Mouse (Mus musculus): ENCODE results near the gene Ttc7. TPM values are rescaled to one million over a fixed set of nuclear protein-coding genes. Genes with fewer than 3 reads are reported as not detected.

Ttc7 gene
- polyA plus RNA-seq, 1 experiment from 2014 or later, result 5.8 TPM

DNA sequence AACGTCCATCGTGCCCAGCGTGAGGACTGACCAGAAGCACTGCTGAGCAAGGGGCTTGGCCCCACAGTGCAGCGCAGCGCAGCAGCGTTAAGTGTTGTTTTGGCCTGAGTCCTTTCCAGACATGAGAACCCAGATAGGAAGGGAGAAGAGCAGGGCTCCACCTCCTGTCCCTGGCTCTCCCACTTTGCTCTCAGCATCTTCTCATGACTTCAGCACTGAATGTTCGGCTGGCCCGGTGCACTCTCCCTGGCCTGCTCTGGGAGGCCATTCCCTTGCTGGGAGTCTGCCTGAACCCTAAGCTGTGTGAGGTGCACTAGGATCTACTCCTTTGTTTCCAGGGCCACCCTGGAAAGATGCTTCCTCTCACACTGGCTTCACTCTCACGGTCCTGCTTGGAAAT is 65.7 kb downstream of the Ttc7 start:
- whole genome bisulfite sequencing, result 50% methylated on average over 9 of the region's 9 CpGs
- peaks cover 56% of the 10 kb centered on the region for H3K4me1 ChIP-seq

DNA sequence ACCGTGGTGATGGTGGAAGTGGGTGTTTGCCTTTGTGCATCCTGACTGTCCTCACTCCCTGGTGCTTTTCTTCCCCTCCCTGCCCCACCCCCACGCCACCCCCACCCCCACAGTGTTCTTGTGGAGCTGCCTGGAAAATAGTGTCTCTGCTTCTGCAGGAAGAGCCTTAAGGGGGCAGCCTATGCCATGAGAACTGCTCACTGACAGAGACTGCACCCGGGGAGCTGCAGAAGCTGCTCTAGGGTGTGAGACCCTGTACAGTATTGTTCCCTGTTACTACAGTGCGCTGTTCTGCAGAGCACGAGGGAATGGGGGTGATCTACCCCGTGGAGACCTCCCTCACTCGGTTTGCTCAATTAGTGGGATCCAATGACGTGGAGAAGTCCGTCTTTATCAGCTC is 66.4 kb downstream of the Ttc7 start:
- Histone ChIP-seq H3K9ac (no peak overlapping the region), H3K27me3 (no peaks in the 10 kb centered on the region), H3K4me3 (no peak overlapping the region), H3K4me1 (peaks cover 57% of the 10 kb centered on the region), H3K9me3 (no peaks in the 10 kb centered on the region), H3K27ac (no peak overlapping the region), H3K36me3 (no peaks in the 10 kb centered on the region), H3K4me2 (replicated peaks) (no peak overlapping the region)
- ATAC-seq (ENCODE audit: insufficient number of reproducible peaks, insufficient read depth, low FRiP score, low TSS enrichment), result no peak
- 34% methylated on average over 9 of the region's 9 CpGs for WGBS

More for the DNA sequence above, 65.7 kb downstream of the Ttc7 start:
- Histone ChIP-seq H3K9ac (no peak overlapping the region), H3K9me3 (no peaks in the 10 kb centered on the region), H3K27ac (no peak overlapping the region), H3K36me3 (no peaks in the 10 kb centered on the region), H3K4me3 (no peak overlapping the region), H3K4me2 (replicated peaks) (no peak overlapping the region), H3K27me3 (no peaks in the 10 kb centered on the region)
- ATAC-seq (ENCODE audit: insufficient number of reproducible peaks, insufficient read depth, low FRiP score, low TSS enrichment), result no peak

DNA sequence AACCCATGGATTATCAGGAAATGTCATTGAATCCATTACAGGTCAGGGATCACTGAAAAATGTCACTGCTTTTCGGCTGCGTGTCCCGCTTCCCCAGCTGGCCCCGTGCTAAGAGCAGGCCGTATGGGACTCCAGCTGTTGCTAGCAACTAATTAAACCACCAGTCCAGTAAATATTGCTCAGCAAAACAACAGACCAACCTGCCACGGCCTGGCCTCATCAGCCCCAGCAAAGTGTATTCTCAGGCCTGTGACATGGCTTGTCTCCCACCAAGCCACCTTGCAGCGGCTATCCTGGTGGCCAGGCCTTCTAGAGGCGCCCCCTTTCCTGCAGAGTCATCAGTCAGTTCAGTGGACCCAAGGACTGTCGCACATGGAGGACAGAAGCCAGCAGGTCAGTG is 66.9 kb downstream of the Ttc7 start:
- Histone ChIP-seq H3K36me3 (no peaks in the 10 kb centered on the region), H3K4me3 (no peak overlapping the region), H3K9ac (no peak overlapping the region), H3K27ac (peak overlapping the region; percentile 32; the same call in 1 of the 2 replicates), H3K4me2 (replicated peaks) (no peak overlapping the region), H3K9me3 (no peaks in the 10 kb centered on the region), H3K4me1 (peaks cover 53% of the 10 kb centered on the region), H3K27me3 (no peaks in the 10 kb centered on the region)
- 75% methylated on average over 9 of the region's 9 CpGs for WGBS
- no peak for ATAC-seq (ENCODE audit: insufficient number of reproducible peaks, insufficient read depth, low FRiP score, low TSS enrichment)

DNA sequence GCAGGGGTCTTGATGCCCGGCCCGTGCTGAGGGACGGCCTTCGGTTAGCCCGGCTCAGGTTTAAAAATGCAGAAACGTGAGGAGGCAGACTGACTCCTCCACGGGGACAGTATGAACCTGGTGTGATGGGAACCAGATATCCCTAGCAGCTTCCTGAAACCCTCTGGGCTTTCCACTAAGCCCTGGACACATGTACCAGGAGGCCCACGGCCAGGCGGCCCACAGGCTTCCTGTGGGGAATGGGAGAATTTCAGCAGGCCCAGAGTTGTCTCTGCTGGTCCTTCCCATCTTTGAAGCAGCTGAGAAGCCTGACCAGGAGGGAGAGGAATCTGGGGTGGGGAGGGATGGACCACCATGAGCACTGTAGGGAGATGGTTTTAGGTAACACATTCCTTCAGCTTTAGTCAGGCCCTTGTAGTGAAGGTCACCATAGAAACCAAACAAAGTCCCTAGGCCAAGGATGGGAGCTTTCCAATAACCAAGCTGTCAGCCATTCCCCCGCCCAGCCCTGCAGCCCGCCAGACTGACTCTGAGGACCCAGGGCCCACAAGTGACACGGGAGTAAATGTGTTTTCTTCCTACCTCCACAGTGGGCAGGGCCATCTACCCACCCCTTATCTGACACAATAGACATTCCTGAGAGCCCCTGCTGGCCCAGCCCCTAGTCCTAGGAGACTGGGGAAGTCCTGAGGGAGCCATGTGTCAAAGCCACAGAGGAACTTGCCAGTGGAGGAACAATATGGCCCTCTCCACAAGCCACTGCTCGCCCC is 68.0 kb downstream of the Ttc7 start:
- Histone ChIP-seq H3K27ac (peak overlapping the region; percentile 72), H3K4me1 (peaks cover 43% of the 10 kb centered on the region), H3K9me3 (no peaks in the 10 kb centered on the region), H3K4me2 (replicated peaks) (no peak overlapping the region), H3K4me3 (no peak overlapping the region), H3K27me3 (no peaks in the 10 kb centered on the region), H3K9ac (no peak overlapping the region), H3K36me3 (no peaks in the 10 kb centered on the region)
- 29% methylated on average over 13 of the region's 13 CpGs for WGBS
- peak; percentile 37 for ATAC-seq (ENCODE audit: insufficient number of reproducible peaks, insufficient read depth, low FRiP score, low TSS enrichment)

DNA sequence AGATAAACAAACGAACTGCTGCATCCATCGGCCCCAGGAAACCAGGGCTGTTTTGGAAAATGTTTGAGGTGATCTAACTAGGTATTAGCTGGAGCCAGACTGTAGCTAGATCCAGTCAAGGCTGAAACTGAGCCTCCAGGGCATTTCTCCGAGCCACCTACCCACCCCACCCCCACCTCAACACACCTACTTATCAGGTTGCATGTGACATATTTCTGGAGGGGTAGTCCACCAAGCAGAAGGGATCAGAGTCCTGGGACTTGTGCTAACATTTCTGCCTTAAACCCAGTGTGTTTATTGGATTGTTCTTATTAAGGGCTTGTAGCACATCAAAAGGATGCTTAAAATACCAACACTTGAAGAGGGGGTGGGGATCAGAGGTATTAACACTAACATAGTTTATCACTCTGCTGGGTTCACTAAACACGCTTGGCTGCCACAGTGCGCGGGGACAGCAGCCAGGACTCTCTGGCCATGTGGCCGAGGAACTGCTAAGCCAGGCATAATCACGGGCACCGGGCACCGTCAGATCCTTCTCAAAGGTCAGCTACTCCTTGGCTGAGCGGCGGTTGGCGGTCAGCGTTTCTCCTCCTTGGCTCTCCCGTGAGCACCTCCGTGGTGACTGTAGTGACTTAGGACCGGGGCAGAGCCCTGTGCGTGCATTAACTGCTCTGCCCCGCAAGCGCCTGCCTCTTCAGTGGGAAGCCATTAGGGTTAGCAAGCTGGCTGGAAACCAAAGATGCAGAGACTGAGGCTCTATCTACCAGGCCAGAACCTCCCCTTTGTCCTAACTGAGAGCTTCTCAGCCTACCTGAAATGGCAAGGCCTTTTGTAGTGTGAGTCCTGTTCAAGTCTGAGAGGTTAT is 68.8 kb downstream of the Ttc7 start:
- no peaks in the 10 kb centered on the region for H3K9me3 ChIP-seq
- WGBS, result 37% methylated on average over 20 of the region's 20 CpGs
- ATAC-seq (ENCODE audit: insufficient number of reproducible peaks, insufficient read depth, low FRiP score, low TSS enrichment), result no peak
- no peak overlapping the region for H3K4me3 ChIP-seq
- peak overlapping the region; percentile 72 for H3K27ac ChIP-seq
- H3K4me1 ChIP-seq, result peaks cover 41% of the 10 kb centered on the region
- no peak overlapping the region for H3K9ac ChIP-seq
- H3K4me2 ChIP-seq (replicated peaks), result no peak overlapping the region
- H3K36me3 ChIP-seq, result no peaks in the 10 kb centered on the region
- no peaks in the 10 kb centered on the region for H3K27me3 ChIP-seq

DNA sequence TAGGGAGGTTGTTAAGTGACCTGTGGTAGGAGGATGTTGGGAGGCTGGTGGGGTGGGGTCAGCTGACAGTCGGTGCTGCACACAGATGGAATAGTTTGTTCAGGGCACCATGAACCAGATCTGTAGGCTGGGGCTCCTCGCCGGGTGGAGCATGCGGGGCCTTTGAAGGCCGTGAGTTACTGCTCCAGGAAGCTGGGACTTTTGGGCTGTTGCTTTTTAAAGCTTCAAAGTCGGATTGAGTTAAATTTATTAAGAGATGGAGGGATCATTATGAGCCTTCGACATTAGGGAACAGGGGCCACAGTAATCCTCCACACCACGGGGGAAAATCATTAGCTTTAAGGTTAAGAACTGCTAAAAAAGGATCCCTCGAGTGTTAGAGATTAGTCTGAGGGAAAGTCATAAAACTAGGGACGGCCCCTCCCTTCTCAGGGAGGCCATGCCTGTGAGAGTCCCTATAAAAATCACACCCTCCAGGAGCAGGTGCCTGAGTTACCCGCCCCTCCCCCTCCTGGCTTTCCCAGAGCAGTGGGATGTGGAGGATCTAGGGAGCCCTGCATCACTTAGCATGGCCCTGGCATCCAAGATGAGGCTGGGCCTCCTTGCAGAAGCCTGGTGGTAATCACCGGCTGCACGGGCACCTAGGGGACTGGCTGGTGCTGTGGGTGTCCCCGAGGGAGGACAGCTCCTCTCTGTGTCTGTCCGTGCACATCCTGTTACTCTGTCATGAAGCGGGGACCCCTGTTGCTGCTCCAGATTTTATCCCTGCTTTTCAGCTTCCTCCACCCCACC is 69.6 kb downstream of the Ttc7 start:
- H3K4me2 ChIP-seq (replicated peaks), result no peak overlapping the region
- no peaks in the 10 kb centered on the region for H3K36me3 ChIP-seq
- ATAC-seq (ENCODE audit: insufficient number of reproducible peaks, insufficient read depth, low FRiP score, low TSS enrichment), result peak; percentile 25; the same call in 1 of the 2 replicates
- no peak overlapping the region for H3K4me3 ChIP-seq
- H3K9ac ChIP-seq, result no peak overlapping the region
- H3K9me3 ChIP-seq, result no peaks in the 10 kb centered on the region
- H3K27ac ChIP-seq, result peak overlapping the region; percentile 72
- H3K27me3 ChIP-seq, result no peaks in the 10 kb centered on the region
- 28% methylated on average over 16 of the region's 16 CpGs for WGBS
- H3K4me1 ChIP-seq, result peaks cover 41% of the 10 kb centered on the region

DNA sequence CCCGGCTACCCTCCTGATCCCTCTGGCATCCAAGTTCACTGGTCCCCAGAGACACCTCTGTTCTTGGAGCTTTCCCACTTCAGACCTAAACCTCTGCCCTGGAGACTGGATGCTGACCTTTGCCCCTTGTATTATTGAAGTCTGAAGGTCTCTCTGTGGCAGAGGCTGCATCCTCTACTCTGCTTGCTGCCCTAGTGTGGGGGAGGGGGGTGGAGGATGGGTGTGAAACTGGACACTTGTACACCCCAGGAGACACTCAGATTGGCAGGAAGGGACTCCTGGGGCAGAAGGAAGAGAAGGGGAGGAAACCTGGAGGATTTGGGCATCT is 70.2 kb downstream of the Ttc7 start:
- H3K27ac ChIP-seq, result no peak overlapping the region
- H3K27me3 ChIP-seq, result no peaks in the 10 kb centered on the region
- no peak for ATAC-seq (ENCODE audit: insufficient number of reproducible peaks, insufficient read depth, low FRiP score, low TSS enrichment)
- no peak overlapping the region for H3K9ac ChIP-seq
- no peaks in the 10 kb centered on the region for H3K36me3 ChIP-seq
- H3K4me3 ChIP-seq, result no peak overlapping the region
- H3K4me1 ChIP-seq, result peaks cover 41% of the 10 kb centered on the region
- H3K9me3 ChIP-seq, result no peaks in the 10 kb centered on the region
- H3K4me2 ChIP-seq (replicated peaks), result no peak overlapping the region
- 9% methylated on average over 1 of the region's 1 CpGs for WGBS

DNA sequence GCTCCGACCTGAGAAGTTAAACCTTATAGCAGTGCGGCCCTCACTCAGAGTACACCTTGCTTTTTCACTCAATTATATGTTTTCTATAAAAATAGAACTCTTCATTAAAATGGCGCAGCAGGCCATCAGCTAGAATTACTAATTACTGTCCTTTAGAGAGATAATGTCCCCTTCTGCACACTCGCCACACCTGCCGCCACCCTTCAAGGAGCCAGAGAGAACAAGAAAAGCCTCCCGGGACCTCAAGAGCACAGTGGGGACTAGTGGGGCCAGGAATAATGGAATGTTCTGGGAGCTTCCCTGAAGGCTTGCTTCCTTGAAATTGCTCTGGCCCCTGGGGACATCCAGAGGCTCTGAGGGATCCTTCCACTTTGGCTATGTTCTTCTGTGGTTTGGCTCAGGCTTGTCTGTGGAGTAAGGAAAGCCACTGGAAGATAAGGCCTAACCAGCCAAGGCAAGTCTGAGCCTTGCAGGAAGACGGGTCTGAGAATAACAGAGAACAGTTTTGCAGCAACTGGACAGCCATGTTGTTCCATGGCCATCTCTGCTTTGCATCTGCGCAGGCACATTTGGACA is 71.1 kb downstream of the Ttc7 start:
- Histone ChIP-seq H3K27me3 (no peaks in the 10 kb centered on the region), H3K9me3 (no peaks in the 10 kb centered on the region), H3K4me1 (peaks cover 36% of the 10 kb centered on the region), H3K36me3 (no peaks in the 10 kb centered on the region), H3K4me2 (replicated peaks) (no peak overlapping the region), H3K9ac (no peak overlapping the region), H3K4me3 (no peak overlapping the region), H3K27ac (no peak overlapping the region)
- WGBS, result 82% methylated on average over 8 of the region's 8 CpGs
- no peak for ATAC-seq (ENCODE audit: insufficient number of reproducible peaks, insufficient read depth, low FRiP score, low TSS enrichment)

DNA sequence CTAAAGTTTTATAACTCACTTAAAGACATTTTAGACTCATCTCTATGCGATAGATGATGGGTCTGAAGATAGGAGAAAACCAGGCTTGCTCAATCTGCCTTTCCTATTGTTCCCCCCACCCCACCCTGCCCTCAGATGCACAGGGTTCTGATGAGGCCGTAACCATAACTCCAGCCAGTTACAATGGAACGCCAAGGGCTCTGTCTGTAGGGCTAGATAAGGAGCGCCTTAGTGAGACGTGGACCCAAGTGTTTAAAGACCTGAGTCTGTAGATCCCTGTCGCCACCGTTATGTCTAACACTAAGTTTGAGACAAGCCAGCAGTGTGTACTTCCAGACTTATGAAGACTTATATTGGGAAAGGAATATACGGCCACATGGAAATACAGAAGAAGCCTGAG is 72.8 kb downstream of the Ttc7 start:
- Histone ChIP-seq H3K27ac (no peak overlapping the region), H3K4me2 (replicated peaks) (no peak overlapping the region), H3K36me3 (no peaks in the 10 kb centered on the region), H3K9ac (no peak overlapping the region), H3K9me3 (no peaks in the 10 kb centered on the region), H3K4me3 (no peak overlapping the region), H3K27me3 (no peaks in the 10 kb centered on the region), H3K4me1 (peaks cover 30% of the 10 kb centered on the region)
- ATAC-seq (ENCODE audit: insufficient number of reproducible peaks, insufficient read depth, low FRiP score, low TSS enrichment), result no peak
- WGBS, result 90% methylated on average over 8 of the region's 8 CpGs

DNA sequence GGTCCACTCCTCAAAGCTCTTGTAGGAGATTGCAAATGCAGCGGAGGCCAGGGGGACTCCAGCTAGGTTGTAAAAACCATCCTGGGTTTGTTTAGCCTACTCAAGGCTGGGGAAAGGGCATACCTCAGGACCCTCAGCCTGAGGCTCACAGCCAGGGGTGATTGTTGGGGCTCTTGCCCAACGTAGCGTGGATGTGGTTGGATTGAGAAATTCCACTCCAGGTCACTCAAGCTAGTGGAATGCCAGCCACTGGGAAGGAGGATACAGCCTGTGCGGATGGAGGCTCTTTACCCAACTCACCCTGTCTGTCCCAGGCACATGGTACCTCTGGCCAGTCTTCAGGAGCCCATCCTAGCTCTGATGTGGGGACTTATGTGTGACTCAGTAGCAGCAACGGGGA is 73.6 kb downstream of the Ttc7 start:
- H3K9me3 ChIP-seq, result no peaks in the 10 kb centered on the region
- WGBS, result 85% methylated on average over 5 of the region's 5 CpGs
- no peak overlapping the region for H3K4me2 ChIP-seq (replicated peaks)
- H3K27me3 ChIP-seq, result no peaks in the 10 kb centered on the region
- H3K36me3 ChIP-seq, result no peaks in the 10 kb centered on the region
- H3K4me3 ChIP-seq, result no peak overlapping the region
- H3K4me1 ChIP-seq, result peaks cover 22% of the 10 kb centered on the region
- ATAC-seq (ENCODE audit: insufficient number of reproducible peaks, insufficient read depth, low FRiP score, low TSS enrichment), result no peak
- no peak overlapping the region for H3K27ac ChIP-seq
- no peak overlapping the region for H3K9ac ChIP-seq

DNA sequence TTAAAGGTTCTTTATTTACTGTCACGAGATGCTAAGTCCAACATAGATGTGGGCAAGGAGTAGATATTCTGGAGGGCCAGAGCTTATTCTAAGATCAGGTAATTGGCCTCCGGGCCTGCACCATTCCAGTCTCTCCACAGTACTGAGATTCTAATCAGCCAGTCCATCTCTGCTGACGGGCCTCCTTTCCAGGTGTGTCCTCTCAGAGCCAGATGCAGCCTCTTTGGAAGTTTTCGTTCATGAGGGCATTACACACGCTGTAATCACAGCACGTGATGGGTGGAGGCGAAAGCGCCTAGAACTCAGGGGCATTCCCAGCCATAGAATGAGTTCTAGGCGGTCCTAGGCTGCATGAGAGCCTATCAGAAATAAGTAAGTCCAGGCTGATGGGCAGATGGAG is 74.8 kb downstream of the Ttc7 start:
- no peaks in the 10 kb centered on the region for H3K27me3 ChIP-seq
- no peaks in the 10 kb centered on the region for H3K9me3 ChIP-seq
- H3K4me1 ChIP-seq, result peaks cover 9% of the 10 kb centered on the region; the same call in 1 of the 2 replicates
- 77% methylated on average over 9 of the region's 9 CpGs for whole genome bisulfite sequencing
- no peak overlapping the region for H3K4me2 ChIP-seq (replicated peaks)
- H3K36me3 ChIP-seq, result no peaks in the 10 kb centered on the region
- no peak overlapping the region for H3K27ac ChIP-seq
- no peak overlapping the region for H3K4me3 ChIP-seq
- H3K9ac ChIP-seq, result no peak overlapping the region
- no peak for ATAC-seq (ENCODE audit: insufficient number of reproducible peaks, insufficient read depth, low FRiP score, low TSS enrichment)

Measured in embryonic facial prominence, embryonic 12.5 days (tissue).